Mouse (Mus musculus) retina, adult 2 months (tissue): ENCODE measurements around the gene Bend5.

Source experiments
- DNase-seq: peaks from one replicate; pipeline ENCODE4 v3.0.0-alpha.2; 2012; ENCODE audit warnings: low read depth, low spot score

Bend5 gene

GRCm38 (mm10) chr4:111414818-111415488, at the start of gene Bend5:
Gene Bend5 (plus strand): TSS chr4:111415006.
- DNase-seq: no peak

- DNase-seq: peak; percentile 23
Measured at GRCm38 (mm10) chr4:111367771-111368170, 47.0 kb upstream of the Bend5 start.

- no peak for DNase-seq
Measured at GRCm38 (mm10) chr4:111377159-111377558, 37.6 kb upstream of the Bend5 start.

GRCm38 (mm10) chr4:111378071-111378470, 36.7 kb upstream of the Bend5 start:
- DNase-seq: no peak

- DNase-seq: no peak
Measured at GRCm38 (mm10) chr4:111383101-111383500, 31.7 kb upstream of the Bend5 start.

GRCm38 (mm10) chr4:111390736-111391135, 24.1 kb upstream of the Bend5 start:
- DNase-seq: no peak

- DNase-seq: no peak
Measured at GRCm38 (mm10) chr4:111399784-111400183, 15.0 kb upstream of the Bend5 start.

- DNase-seq: no peak
Measured at GRCm38 (mm10) chr4:111400676-111401075, 14.1 kb upstream of the Bend5 start.

- no peak for DNase-seq
Measured at GRCm38 (mm10) chr4:111403243-111403642, 11.6 kb upstream of the Bend5 start.

- no peak for DNase-seq
Measured at GRCm38 (mm10) chr4:111410731-111411130, 4.1 kb upstream of the Bend5 start.

- no peak for DNase-seq
Measured at GRCm38 (mm10) chr4:111414399-111414798, 407 bp upstream of the Bend5 start.

GRCm38 (mm10) chr4:111416126-111416525, 1.3 kb downstream of the Bend5 start:
- DNase-seq: no peak

GRCm38 (mm10) chr4:111416551-111416950, 1.7 kb downstream of the Bend5 start:
- no peak for DNase-seq

GRCm38 (mm10) chr4:111417716-111418115, 2.9 kb downstream of the Bend5 start:
- DNase-seq: no peak

- DNase-seq: no peak
Measured at GRCm38 (mm10) chr4:111419476-111419875, 4.7 kb downstream of the Bend5 start.

GRCm38 (mm10) chr4:111420031-111420430, 5.2 kb downstream of the Bend5 start:
- no peak for DNase-seq

- DNase-seq: no peak
Measured at GRCm38 (mm10) chr4:111420955-111421354, 6.1 kb downstream of the Bend5 start.

GRCm38 (mm10) chr4:111421785-111422184, 7.0 kb downstream of the Bend5 start:
- no peak for DNase-seq

- DNase-seq: no peak
Measured at GRCm38 (mm10) chr4:111424371-111424950, 9.7 kb downstream of the Bend5 start.

- DNase-seq: no peak
Measured at GRCm38 (mm10) chr4:111425170-111425569, 10.4 kb downstream of the Bend5 start.

GRCm38 (mm10) chr4:111431186-111431585, 16.4 kb downstream of the Bend5 start:
- no peak for DNase-seq

- no peak for DNase-seq
Measured at GRCm38 (mm10) chr4:111432013-111432412, 17.2 kb downstream of the Bend5 start.

GRCm38 (mm10) chr4:111432417-111432816, 17.6 kb downstream of the Bend5 start:
- DNase-seq: no peak
